Mouse (Mus musculus) mouse trophoblast stem cell (cell line): ENCODE data around the gene Rbm6.

ENCODE experiments used
- in situ Hi-C, 2 experiments: fragments of 300-500 bp; cut with MseI, MboI; formaldehyde crosslinking; loops; 2 replicates in 1 of 2; 3 replicates in 1 of 2; pipeline ENCODE4 v1.15.1; 2025

Gene Rbm6

DNA sequence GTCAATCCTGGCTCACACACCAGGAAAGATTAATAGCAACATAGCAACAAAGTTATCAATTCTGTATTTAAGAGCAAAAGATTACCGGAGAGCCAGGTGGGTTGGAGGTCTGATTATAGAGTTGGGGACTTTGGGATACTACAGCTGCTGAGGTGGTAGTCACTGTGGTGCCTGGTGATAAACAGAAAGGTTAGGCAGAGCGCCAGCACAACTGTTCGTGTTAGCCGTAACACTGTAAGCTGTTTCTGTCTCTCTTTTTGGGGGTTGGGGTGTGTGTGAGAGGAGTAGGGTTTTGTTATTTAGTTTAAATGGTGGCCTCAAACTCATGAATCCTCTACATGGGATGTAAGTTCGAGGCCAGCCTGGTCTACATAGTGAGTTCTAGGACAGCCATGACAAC, 122.7 kb downstream of the Rbm6 start:
- in situ Hi-C loops, result no loop called here

DNA sequence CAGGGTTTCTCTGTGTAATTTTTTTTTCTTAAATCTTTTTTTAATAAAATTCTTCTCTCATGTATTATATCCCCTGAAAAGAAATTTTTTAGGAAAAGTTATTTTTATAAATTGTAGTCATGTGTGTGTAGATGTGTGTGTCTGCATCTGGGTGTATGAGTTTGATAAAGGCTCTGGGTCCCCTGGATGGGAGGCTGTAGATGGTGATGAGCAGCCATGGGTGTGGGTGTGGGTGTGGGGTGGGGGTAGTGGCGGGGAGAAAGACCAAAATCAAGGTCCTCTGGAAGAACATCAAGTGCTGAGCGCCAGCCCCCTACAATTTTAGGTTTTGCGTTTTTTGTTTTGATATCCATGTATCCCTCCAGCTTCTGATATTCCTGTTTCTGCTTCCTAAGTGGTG, 125.0 kb downstream of the Rbm6 start:
- in situ Hi-C loops, result no loop called here

DNA sequence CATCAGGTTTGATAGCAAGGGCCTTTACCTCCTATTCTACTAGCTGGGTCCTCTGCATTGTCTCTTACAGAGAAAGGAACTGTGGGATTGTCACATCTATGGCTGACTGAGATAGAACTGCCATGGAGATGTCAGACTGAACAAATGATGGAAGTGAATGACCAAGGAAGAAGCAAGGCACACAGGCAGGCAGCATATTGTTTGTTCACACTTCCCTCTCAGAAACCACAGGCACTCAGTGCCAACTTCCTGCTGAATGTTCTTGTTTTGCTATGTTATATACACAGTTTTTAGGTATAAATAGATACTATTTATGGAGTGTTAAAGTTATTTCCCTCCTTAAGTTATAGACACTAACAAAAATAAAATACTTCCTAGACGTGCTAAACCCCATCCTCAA, 125.7 kb downstream of the Rbm6 start:
- in situ Hi-C loops, result no loop called here

DNA sequence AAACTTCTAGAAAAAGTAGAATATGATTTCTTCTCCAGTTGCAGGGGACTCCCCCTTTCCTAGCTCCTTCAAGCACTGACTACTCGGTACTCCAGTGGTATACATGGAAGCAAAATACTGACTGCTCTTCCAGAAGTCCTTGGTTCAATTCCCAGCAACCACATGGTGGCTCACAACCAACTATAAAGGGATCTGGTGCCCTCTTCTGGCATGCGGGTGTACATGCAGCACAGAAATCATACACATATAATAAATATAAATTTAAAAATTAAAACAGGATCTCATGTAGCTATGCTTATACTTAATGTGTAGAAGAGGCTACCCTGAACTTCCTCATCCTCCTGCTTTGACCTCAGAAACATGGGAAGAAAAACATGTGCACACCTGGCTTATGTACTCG, 126.4 kb downstream of the Rbm6 start:
- in situ Hi-C loops, result no loop called here

DNA sequence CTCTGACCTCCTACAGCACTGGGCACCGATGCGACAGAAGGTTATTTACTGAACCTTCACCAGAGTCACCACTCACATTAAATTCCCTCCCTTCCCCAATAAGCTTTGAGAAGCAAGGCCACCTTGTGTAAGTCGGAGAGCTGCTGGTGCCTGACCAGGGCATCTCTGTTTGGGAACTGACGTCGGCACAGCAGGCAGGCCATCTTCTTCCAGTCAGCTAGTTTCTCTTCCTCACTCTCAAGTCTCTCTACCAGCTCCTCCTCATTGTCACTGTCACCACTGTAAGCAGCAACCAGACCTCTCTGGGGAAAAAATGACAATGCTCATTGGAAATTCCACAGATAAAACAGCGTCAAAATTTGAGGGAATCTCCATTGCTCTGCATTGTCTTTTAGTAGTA, 129.0 kb downstream of the Rbm6 start:
- in situ Hi-C loops, result no loop called here

DNA sequence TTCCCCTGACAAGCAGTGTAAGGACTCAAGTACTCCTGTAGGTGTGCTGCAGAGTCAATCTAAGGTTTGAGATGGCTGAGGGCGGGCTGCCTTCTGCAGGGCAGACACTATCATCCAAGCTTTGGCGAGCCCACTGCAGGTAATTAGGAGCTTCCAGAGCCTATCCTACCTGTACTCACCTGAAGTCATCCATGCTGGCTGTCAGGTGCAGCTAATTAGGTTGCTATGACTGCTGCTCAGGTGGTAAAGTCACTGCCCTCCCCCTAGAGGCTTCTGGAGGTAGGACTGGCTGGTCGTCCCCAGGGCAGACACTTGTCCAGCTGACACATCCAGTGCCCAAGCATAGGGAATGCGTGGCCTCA, 134.2 kb downstream of the Rbm6 start:
- in situ Hi-C loops, result loop anchor here (5.0 kb wide), 2 partner anchors 37 to 47 kb away; no protein-coding TSS in a partner anchor

DNA sequence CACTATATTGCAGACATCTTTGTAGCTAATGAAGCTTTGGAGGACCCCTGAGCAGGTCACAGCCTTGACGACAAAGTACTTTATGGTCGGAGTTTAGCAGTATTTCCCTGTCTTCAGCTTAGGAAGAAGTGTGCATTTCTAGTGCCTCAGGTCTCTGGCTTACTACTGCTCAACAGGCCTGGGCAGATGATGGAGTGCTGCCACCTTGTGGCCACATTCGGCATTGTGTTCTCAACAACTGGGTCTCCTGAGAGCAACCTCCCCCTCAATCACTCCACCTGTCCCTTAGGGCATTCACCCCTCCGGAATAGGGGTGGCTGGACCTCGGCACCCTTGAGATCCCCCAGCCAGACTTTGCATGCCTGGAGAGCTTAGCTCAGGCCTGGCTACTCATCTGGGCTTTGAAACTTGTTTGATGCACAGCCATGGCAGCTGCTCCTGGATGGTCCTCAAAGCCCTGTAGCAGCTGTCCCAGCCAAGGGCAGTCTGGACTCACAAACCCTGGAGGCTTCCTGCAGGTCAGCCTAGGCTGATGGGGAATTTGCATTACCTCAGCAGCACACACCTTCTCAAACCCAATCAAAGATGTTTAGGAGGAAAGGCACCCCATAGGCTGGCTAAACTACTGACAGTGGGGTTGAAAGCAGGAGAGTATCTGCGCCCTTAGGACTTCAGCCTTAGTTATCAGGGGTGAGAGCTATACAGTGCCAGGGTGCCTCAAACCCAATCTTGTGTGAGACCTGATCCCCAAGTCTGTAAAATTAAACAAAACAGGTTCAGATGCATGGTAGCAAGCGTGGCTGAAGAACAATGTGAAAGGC, 134.8 kb downstream of the Rbm6 start:
- in situ Hi-C loops, result loop anchor here (5.0 kb wide), 2 partner anchors 36 to 46 kb away; no protein-coding TSS in a partner anchor

DNA sequence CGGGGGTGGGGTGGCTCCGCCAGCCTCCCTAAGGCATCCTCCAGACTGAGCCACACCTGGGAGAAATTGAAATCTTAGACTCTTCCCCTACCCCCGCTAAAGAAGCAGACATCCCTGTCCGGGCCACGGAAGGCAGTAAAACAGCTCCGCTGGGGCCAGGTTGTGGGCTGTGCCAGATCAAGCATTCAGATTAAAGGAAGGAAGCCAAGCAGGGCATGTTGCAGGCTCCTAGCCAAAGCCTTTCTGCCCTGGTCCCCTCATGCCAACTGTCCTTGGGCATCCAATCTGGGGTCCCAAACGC, 136.9 kb downstream of the Rbm6 start:
- in situ Hi-C loops, result loop anchor here (5.0 kb wide), 2 partner anchors 34 to 44 kb away; no protein-coding TSS in a partner anchor

DNA sequence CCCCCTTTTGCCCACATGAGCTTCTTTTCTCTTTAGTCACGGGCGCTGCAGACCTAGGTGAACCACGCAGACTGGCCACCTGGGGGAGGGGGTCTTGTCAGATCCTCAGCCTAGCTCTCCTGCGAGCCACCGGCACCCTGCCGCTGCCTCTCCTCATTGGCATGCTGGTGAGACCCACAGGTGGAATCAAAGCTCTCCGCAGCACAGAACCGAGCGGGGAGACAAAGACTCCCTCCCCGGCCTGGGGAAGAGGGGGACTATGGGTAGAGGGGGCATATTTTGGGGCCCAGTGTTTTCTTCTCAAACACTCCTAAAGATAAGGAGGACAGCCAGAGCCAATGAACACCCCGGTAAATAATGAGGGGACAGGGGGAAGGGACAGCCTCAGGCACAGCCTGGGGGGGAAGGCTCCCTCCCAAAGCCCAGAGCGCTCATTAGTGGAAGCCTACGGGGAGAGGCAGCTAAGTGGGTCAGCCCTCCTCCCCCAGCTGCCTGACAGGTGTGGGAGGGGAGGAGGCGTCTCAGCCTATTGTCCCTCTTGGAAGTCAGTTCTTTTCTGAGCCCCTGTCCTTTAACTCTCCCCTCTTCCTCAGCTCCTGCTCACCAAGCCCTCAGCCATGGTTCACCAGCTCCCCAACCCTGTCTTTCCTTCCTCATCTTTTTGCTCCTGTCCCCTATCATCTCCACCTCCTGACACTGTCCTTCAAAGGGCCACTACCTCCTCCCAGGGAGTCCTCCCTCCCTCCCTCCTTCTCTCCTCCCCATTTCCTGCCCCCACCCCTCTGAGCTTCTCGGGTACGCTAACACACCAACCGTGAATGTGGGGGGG, 137.5 kb downstream of the Rbm6 start:
- in situ Hi-C loops, result loop anchor here (5.0 kb wide), 2 partner anchors 33 to 43 kb away; no protein-coding TSS in a partner anchor

DNA sequence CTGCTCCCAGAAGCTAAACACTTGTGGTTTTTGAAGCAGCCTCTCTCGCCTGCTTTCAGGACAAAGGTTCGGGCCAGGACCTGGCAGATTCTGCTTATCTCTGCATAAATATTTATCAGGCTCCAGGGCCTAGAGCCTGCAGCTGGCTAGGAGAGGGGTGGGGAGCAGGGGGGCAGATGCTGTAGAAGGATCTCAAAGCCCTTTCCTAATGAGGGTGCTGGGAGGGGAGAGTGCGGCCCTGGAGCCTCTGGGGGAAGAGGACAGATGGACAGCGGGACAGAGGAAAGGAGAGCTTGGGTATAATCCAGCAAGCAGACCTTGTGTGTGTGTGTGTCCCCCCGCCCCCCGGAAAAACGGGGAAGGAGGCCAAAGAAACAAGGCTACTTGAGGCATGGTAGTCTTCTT, 138.5 kb downstream of the Rbm6 start:
- in situ Hi-C loops, result no loop called here

DNA sequence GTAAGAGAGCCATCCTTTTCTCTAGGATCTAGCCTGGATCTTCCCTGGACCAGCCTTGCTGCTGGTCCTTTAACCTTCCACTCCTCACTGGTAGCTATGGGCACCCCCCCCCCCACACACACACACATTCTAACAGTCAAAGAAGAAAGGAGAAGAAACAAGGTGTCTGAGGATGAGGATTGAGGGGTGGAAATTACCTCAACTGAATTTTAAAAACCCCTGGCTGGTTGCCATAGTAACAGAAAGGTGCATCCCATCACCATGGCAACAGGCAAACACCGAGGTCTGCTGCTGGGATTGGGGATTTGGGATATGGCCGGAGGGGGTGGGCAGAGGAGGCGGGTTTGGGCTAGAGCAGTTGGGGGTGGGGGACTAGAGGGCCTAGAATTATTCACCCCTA, 143.3 kb downstream of the Rbm6 start:
- in situ Hi-C loops, result no loop called here

DNA sequence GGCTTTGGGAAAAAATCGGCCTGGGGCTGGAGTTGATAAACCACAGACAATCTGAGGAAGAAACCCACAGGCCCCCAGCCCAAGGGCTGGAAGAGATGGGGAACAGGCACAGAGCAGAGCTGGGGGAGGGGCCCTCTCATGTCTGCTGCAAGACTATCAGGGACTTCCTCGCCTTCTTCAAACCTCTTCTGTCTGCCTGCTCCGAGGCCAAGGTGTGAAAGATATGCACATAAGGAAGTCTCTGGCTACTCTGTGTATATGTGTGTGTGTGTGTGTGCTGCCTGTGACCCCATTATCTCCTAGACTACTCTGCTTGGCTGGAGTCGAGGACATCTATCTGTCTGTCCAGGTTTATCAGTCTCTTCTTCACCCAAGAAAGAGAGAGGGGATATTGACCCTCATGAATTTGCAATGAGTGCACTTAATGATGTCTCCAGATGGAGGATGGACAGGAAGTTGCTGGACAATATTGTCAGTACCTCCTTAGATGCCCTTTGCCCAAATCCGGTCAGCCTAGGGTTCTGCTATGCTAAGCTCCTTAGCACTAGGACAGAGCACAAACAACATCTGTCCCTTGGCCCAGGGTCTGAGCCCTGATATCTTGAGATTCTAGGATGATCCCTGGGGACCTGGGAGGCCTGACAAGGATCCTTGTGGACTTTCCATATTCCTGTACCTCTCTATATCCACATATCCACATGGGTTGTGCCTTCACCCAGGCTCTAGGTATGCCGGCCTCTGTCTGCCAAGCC, 143.9 kb downstream of the Rbm6 start:
- in situ Hi-C loops, result no loop called here

DNA sequence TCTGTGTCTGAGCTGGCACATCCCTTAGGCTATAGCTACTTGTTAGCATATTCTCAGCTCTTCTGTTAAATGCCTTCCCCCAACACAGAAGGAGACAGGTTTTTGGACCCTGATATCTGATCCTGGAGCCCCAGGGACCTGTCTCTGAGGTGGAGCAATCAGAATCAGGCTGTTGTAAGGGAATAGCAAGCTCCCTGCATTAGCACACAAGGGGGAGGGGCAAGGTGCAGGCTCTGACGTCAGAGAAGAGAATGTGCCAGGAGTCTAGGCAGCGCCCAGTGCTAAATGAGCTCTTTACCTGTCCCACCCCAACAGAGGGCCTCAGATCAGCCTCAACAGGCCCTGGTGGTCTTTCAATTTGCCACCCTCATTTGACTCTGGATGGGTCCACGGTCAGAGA, 146.0 kb downstream of the Rbm6 start:
- in situ Hi-C loops, result no loop called here

DNA sequence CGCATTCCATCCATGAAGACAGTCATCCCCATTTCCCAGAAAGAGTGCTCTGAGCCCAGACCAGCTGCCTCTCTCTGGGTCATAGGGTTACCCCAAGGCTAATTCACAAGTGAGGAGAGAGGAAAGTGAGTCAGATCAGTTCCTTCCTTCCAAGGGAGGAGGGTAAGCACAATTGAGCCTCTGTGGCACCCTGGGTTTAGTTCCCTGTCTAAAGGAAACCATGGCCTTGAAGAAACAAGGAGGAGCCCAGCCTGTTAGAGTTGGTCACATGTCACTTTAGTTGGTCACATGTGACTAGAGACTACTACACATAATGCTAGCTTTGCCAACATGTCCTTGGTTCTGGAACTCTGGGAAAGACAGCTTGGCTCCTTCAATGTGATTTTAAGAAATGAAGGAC, 148.2 kb downstream of the Rbm6 start:
- in situ Hi-C loops, result no loop called here

DNA sequence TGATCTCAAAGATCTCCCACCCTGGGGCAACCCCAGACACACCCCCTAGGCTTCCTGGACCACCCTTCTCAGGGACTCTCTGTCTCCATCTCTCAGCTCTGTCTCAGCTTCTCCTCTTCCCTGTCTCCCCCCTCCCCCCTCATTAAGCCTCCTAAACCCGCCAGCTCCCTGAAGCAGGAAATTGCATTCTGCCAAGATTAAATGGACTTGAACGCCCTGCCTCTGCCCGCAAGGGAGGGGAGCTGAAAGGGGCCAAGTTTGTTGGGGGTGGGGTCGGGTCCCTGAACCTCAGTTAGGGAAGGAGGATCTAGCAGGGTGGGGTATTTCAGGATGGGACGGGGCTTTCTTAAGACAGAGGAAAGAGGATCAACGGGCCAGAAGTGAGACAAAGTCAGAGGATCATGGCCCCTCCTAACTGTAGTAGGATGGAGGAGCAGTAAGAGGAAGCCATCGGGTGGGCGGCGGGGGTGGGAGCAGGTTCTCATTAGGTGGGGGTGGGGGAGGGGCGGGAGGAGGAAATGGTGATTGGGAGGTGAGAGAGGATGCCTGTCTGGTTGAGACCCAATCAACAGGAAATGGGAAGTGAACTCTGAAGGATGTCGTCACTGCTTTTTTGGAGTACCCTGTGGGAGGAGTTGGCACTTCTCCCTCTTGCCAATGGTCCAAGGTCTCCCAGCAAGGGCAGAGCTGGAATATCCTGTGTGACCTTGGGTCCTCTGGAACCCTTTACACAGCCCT, 149.1 kb downstream of the Rbm6 start:
- in situ Hi-C loops, result no loop called here
